Mouse (Mus musculus) spleen, adult 12 weeks (tissue): ENCODE measurements around the gene Wnt11.

ENCODE experiments used
- DNase-seq: peaks from one replicate; pipeline ENCODE4 v3.0.0; 2022; ENCODE audit warnings: low spot score

The Wnt11 gene

DNA sequence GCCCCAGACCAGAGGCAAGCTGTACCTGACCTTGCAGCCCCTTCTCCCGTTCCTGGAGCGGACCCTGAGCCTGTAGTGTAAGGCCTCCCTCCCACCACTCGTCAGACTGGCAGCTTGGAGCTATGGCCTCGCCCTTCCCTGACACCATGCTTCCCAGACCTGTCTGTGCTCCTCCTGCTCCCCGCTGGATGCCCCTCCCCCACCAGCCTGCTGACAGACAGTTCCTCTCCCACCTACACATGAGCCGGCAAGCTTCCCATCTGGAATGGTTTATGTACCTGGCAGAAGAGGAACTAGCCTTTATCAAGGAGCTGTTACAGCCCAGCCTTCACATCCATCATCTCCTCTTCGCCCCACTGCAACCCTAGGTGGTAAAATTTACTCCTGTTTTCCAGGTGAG lies 6.0 kb upstream of the Wnt11 start:
- no peak for DNase-seq

DNA sequence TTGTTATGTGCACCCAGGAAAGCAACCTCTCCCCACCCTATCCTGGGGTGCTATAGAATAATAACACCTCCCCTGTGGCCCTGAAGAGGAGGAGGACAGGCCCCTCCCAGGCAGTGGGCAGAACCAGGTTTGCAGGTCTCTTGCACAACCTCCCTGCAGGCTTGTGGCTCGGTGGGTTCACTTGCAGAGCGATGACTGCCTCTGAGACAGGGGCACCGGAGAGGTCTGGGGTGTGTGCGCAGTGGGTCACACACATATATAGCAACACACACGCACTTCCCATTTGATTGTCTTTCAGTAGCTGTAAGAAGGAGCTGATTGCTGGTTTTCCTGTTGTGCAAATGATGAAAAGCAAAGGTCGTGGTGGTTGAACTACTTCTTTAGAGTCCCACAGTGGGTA lies 3.6 kb upstream of the Wnt11 start:
- DNase-seq: no peak

DNA sequence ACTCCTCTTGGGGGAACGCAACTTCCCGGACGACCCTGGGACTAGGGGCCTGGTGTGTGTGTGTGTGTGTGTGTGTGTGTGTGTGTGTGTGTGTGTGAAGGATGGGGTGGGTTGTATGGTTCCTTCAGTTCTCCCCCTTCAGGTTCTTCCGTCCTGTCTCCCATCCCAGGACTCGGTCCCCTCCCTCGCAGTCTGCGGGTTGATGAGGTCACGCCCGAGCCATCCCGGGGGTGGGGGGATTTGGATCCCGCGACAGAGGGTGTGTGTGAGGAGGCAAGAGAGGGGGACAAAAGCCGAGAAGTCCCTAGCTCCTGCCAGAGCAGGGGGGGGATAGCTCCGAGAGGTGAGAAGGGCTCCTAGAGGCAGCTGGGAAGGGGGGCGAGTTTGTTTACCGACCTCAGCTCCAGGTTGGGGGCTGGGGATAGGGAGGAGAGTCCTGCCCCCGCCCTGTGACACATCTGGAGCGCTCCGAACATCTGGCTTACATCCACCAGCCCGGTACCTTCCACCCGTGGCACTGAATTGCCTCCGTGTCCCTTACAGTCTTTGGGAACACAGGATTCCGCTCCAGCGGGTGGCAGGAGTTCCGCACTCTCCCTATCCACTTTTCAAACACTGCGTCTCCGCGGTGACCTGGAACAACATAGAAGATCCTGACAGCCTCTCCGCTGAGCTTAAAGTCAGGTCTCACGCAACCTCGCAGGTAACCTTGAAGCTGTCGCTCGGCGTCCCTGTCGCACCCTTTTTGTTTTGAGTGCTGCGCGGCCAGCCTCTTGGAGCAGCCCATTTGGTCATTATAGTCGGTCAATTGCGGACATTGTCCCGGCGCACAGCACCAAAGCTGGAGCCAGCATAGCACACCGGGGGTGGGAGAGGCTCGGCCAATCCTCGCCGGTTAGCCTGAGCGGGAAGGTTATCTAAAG lies 868 bp downstream of the Wnt11 start:
- DNase-seq: no peak

DNA sequence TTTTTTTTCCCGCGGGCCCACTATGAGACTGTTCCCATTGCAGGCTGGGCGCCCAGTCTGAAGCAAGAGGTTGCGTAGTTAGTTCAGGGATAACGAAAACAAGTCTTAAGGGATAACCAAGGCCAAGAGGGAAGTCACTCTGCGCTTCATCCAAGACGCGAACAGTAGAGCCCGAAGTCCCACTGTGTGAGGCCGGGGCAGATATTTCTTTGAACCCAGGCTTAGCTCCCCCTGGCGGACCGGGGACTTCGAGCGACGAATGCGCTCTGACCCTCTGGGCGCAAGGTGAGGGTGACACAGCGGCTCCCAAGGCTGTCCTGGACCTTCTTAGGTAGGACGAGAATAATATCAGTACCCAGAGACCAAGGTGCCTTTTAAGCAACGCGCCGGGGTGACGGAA lies 1.7 kb downstream of the Wnt11 start:
- peak; percentile 28 for DNase-seq

DNA sequence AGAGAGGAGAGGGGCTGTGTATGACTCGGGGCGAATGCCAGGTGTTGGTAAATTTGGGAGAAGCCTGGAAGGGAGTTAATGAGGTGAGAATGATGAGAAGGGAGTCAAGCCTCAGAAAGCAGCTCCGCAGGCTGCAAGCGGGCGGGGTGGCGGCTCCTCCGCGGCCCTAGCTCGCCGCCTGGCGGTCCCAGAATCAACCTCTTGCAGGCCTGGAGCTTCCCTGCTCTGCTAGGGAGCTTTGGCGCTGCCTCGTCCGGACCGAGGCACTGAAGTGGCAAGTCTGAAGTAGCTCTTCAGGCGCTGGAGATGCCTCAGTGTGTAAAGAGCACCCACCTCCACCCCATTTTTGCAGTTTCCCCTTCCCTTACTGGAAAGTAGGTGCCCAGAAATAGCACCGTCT lies 3.0 kb downstream of the Wnt11 start:
- DNase-seq: no peak

DNA sequence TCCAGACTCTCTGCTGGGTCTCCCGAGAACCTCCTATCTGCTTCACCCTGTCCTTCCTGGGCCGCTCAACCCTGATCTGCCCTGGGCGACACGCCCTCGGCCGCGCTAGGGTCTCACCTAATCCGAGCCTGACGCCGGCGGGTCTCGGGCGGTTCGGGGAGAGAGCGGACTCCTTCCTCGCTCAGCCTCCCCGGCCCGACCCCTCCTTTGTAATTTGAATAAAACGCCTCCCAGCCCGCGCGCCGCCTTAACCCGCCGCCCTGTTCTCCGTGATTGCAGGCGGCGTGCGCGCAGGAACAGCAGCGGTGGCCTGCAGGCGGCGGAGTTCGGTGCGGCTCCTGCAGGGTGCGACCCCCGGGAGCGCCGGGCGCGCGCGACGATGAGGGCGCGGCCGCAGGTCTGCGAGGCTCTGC lies 3.8 kb downstream of the Wnt11 start:
- no peak for DNase-seq

DNA sequence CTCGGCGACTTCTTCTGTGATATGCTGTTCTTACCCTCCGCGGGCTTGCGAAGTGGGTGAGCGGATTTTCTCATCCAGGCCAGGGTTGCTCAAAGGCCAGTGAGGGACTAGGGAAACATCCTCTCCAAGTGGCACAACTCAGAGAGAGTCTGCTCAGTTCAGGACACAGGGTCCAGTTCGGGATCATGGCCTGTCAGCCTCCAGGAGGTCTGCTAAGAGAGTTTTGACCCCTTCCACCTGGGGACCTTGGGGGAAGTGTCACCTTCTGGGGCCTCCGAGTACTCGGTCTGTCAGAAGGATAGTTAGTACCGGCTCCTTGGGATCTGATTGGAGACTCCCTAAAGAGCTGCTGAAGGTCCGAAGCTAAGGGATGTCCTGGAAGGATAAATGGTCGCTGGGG lies 4.4 kb downstream of the Wnt11 start:
- no peak for DNase-seq

DNA sequence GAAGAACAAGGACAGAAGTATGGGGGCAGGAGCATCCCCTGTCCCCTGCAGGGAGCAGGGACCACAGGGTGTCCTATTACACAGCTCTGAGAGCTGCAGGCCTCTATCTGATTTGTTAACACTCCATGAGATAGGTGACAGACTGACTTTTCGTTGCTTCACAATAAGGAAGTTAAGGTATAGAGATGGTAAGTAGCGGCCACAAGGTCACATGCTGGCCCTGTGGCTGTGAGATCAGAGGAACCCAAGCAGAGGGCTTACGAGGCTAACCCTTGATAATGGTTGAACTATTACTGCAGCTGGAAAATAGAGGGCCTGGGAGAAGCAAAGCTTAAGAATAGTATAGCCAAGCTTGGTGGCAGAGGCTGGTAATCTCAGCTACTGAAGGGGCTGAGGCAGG lies 5.9 kb downstream of the Wnt11 start:
- no peak for DNase-seq

DNA sequence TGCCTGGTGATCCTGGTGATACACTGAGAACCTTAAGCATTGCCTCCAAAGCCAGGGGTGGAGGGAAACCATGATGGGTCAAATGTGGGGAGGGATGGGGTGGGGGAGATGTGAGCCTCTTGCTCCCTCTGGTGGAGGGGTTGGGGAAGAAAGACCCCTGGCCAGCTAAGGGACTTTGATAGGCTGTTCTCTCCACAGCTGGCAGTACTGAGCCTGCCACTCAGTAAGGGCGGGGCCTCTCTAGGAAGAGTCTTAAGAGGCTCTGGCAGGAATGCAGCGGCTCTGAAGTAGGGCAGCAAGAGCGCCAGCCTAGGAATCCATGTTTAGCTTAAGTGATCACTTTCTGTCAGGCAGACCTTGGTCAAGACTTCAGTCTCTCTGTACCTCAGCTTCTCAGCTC lies 6.9 kb downstream of the Wnt11 start:
- DNase-seq: no peak

DNA sequence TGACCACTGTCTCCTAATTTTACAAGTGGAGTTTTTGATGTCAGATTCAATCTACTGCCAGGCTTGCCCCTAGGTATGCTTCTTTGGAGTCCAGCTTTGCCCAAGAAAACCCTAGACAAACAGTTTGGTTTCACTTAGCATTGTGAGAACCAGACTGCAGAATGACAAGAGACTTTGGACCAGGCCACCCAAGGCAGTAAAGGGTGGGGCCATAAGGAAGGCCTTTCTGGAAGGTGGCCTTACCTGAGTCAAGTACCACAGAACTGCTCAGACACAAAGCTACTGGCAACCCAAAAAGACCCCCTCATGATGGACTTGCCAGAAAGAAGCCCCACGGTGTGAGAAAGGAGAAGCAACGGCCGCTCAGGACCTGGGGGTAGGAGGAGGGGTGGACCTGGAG lies 8.1 kb downstream of the Wnt11 start:
- no peak for DNase-seq

DNA sequence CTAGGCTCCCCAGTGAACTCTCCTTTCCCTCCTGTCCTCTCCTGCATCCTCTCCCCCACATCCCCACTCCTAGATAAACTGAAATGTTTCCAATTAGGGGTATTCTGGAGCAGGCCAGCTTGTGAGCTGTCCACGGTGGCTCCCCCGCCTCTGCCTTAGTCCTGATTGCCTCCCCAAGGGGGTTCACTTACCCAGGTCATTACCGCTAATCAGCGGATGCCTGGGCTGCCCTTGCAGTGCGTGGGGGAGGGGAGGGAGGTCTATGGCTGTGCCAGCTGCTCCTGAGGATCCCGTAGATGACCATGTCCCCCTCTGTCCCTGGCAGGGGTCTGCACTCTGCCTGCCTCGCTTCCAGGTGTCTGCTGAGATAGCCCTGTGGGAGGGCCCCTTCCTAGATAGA lies 8.7 kb downstream of the Wnt11 start:
- no peak for DNase-seq

DNA sequence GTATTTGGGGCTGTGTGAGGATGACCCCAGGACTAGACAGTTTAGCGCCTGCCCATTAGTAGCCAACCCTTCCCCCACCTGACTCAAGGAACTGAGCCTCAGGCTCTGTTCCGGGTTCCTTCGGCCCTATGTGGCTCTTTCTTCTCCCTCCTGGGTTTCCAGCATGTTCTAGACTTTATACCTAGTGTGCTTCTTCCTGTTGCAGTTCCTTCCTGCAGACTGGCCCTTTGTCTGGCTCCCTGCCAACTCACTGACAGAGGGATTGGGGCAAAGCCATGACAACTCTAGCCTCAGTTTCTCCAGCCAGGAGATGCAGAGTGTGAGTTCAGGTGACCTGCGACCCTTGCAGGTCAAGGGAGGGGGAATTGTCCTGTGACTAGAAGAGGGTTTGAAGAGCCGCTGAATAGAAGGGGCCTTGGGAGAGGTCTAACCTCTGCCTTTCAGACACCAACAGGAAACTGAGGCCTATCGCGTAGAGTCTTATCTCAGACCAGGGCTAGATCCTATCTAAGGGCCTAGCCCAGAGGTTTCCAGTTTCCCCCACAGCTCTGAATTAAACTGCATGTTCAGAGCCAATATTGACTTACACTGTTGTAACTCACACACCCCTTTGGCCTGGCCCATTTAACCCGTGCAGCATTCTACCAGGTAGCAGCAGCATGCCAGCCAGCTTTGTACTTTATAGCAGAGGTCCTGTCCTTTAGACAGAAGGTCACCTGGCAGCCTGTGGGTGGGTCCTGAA lies 14.2 kb downstream of the Wnt11 start:
- DNase-seq: no peak

DNA sequence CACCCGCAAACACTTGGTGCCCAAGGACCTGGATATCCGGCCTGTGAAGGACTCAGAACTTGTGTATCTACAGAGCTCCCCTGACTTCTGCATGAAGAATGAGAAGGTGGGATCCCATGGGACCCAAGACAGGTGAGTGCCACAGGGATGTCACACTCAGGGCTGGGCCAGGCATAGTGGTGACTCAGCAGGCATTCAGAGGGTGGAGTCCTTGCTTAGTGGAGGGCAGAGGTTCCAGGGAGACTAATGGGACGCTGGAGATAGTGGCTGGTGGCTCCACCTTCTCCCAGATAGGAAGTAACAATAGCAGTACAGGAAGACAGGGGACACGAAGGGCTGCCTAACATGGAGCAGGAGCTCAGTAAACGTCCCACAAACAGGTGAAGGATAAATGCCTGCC lies 15.5 kb downstream of the Wnt11 start:
- no peak for DNase-seq

DNA sequence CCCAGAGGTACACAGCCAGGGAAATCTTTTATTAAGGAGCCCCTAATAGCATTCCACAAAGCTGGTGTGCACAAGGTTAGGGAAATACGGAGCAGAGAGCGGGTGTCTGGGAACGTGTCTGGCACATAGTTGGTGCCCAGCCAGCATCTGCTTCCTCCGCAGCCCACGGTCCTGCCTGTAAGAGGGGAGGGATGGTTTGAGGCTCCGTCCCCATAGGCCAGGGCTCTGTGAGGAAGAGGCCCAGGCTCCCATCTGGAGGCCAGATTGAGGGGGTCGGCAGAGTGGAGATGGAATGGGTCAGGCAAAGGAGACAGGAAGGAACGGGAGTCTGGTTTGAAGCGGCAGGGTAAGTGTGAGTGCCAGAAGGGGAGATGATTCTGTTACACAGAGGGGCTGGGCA lies 16.3 kb downstream of the Wnt11 start:
- no peak for DNase-seq

DNA sequence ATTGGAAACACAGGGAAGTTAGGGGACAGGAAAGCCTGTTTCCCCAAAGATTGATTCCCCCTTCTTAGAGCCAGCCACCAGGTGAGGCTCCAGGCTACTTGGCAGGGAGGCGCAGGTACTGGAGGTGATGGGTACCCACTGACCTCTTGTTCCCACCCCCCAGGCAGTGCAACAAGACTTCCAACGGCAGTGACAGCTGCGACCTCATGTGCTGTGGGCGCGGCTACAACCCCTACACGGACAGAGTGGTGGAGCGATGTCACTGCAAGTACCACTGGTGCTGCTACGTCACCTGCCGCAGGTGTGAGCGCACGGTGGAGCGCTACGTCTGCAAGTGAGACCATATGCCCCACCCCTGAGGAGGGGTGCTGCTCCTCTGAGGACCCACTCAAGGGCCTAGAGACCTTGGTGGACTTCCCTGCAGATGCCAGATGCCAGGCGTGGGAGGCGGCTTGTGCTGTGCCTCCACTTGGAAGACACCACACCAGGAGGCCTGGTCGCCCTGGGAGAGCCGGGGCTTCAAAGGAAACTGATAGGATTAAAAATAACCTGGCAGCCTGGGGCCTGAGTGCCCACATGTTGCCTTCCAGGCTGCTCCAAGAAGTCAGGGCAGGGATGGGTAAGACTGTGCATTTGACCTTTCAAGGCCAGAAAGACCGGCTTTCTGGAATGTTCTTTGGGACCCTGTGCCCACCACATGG lies 18.2 kb downstream of the Wnt11 start:
- DNase-seq: no peak

DNA sequence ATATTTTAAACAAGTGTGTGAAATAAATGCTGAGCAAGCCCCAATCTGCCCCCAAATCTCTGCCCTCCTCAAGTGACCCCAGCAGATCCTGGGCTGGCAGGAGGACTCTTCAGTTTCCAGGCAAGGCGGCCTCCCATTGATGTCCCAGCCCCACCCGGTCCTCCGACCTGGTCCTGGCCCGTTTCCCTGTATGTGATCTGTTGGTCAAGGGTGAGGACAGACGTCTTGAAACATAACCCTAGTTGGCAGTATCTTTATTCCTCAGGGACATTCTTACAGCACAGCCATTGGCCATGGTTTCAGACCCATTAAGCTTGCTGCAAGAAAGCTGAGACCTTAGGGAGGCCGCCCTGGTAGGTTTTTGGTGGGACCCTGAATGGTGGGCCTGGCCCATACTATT lies 18.9 kb downstream of the Wnt11 start:
- no peak for DNase-seq

DNA sequence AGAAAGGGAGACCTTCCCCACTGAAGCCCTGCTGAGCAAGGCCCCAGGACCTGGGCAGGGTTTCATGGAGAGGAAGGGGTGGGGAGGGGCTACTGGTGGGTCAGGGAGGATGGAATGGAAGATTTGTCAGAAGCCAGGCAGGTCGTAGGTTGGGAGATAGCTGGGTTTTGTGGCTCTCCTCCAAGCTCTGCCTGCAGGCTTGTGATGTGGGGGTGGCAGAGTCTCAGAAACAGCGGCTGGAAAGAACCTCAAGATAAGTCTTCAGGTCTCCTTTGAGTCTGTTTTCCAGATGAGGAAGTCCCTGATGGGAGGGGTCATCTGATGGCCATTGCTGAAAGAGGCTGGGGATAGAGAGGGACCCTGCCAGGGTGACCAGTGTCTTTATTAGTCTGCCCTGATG lies 20.5 kb downstream of the Wnt11 start:
- DNase-seq: no peak

DNA sequence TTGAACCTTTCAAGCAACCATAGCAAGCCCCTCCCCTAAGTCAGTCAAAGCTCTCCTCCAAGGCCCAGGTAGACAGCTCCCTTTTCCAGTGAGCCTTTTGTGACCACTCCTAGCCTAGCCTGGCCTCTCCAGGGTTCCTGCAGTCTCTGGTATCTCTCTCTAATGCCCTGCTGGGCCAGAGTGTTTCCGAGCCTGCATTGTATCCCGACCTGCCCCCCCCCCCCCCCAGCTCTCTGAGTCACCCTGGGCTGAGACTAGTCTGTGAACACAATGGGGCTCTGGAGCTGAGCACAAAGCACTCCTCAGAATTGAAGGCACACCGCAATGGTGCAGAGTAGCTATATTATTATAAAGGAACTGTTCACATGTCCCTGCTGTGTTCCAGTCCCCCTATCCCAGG lies 21.2 kb downstream of the Wnt11 start:
- no peak for DNase-seq

DNA sequence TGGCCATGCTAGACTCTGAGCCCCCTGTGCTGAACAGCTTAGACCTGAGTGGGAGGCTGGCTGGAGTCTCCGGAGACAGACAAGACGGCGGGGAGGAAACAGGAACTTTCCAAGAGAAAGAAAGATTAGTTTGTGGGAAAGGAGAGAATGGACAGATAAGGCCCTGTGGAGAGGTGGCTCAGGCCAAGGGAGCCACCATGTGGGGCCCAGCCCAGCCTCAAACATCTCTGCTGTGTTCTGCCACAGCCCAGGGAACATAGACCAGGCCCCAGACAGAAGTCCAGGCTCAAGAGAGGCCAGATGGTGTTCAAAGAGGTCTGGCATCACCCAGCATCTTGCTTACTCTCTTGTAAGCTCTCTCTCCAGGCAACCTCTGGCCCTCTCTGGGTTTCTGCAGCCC lies 22.2 kb downstream of the Wnt11 start:
- no peak for DNase-seq

DNA sequence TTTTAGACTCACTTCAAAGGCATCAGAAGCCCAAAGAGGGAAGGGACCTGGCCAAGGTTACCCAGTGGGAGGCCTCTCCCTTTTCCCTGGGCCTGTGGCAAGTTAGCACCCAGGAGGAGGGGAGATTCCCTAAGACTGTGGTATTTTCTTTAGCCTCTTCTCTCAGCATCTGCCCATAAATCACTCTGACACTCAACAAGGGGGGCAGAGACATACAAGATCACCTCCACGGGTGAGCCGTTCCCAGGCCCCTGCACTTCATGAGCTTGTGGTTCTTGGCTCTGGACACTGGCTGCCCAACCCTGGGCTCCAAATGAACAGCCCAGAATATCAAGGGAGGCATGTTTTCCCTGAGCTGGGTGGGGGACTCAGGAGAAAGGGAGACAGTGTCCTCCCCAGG lies 26.1 kb downstream of the Wnt11 start:
- no peak for DNase-seq

DNA sequence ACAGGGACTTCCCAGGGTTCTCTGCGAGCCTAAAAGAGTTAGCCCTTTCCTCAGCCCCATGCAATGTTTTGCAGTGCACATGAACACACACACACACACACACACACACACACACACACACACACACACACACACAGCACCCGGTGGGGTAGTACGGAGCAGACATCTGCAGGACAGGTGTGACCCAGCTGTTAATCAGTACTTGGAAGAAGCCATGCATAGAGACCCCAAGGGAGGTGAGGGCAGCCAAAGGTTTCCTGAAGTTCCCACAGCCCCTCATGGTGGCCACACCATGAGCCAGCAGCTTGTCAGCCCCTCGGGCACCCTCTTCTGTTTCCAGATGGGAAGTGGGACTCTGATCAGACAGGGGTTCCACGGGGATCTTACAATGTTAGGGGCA lies 28.1 kb downstream of the Wnt11 start:
- DNase-seq: no peak

DNA sequence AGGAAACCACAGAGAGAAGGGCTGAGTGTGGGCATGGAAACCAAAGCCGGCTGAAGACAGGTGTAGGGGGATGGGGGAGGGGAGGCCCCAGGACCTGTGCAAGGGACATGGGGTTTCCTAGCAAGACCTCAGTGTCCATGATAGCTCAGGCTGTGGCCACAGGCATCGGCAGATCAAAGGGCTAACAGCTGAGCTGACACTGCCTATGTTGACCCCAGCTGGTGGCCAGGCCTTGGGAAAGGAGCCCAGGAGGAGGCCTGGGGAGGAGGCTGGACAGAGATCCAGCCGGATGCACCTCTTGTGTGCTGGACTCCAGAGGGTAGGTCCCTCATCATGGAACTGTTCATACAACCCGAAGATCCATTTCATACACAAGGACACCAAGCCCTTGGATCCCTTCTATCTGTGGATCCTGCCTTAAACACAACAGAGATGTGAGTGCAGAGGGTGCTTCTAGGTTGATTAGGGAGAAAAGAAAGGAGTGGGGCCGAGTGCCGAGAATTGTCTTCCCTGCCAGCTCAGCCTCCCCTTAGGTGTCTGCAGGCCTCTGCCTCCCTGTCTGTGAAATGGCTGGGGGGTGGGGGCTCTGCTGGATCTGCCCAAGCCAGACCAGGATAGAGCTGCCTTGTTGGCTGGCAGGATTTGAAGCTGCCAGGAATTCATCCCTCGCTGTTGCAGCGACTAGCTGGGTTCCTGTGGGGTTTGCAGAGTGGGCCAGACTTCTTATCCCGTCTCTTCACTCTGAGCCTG lies 29.2 kb downstream of the Wnt11 start:
- no peak for DNase-seq
